Mouse (Mus musculus) liver, embryonic 16.5 days (tissue): Measurements from ENCODE around the gene Oxct2a. TPM values are rescaled to one million over a fixed set of nuclear protein-coding genes. Genes with fewer than 3 reads are reported as not detected.
A peak's percentile ranks its signal among the peaks of the same experiment; 100 is the strongest.

Experiments
- ATAC-seq: fragments of 200-750 bp; cut with Nextera tagmentation; 2 replicates; pipeline ENCODE4 v1.8.0; 2017; ENCODE audit warnings: low read depth, mild to moderate bottlenecking, moderate number of reproducible peaks, moderate library complexity
- H3K27ac ChIP-seq: fragments of 300-500 bp; sonication (generic); 2 replicates; pipeline ENCODE4 v1.5.1; 2014; ENCODE audit warnings: mild to moderate bottlenecking, low read length
- H3K27me3 ChIP-seq: fragments of 300-500 bp; sonication (generic); 2 replicates; pipeline ENCODE4 v1.6.1; 2014; ENCODE audit warnings: low read depth, low read length, mixed read lengths; ENCODE audit not compliant: control insufficient read depth, insufficient read depth
- H3K36me3 ChIP-seq: fragments of 300-500 bp; sonication (generic); 2 replicates; pipeline ENCODE4 v1.6.1; 2014; ENCODE audit warnings: mild to moderate bottlenecking; ENCODE audit not compliant: control insufficient read depth, insufficient read depth
- H3K4me1 ChIP-seq: fragments of 300-500 bp; sonication (generic); 2 replicates; pipeline ENCODE4 v1.6.1; 2014; ENCODE audit warnings: low read depth, low read length, mixed read lengths; ENCODE audit not compliant: control insufficient read depth
- H3K4me2 ChIP-seq: fragments of 300-500 bp; sonication (generic); 2 replicates; pipeline ENCODE4 v1.6.1; 2014; ENCODE audit warnings: low read depth, low read length, mixed read lengths
- H3K4me3 ChIP-seq: fragments of 300-500 bp; sonication (generic); 2 replicates; pipeline ENCODE4 v1.5.1; 2014; ENCODE audit warnings: low read depth, mild to moderate bottlenecking, low read length
- H3K9ac ChIP-seq: fragments of 300-500 bp; sonication (generic); 2 replicates; pipeline ENCODE4 v1.6.1; 2014; ENCODE audit warnings: low read depth, low read length
- H3K9me3 ChIP-seq: fragments of 300-500 bp; sonication (generic); replicated peaks from 2 replicates; pipeline ENCODE4 v1.6.1; 2016; ENCODE audit warnings: low read length; ENCODE audit not compliant: control insufficient read depth
- WGBS: fragments of 180-500 bp; shearing (Covaris S2); extraction: QIAGEN DNeasy Blood & Tissue Kit; methylation state at CpG from one replicate; pipeline ENCODE4 v1.1.7; 2014; ENCODE audit not compliant: insufficient replicate concordance; 5-methylcytosine and 5-hydroxymethylcytosine counted together
- polyA plus RNA-seq: library from polyadenylated mRNA; unstranded; fragments of >200 nt; fragmentation: Nextera tagmentation; extraction: Ambion mirVana; gene quantifications from 2 replicates; pipeline ENCODE4 v1.2.1, GENCODE M21; 2015

Gene Oxct2a
- not detected in 2 replicates for polyA plus RNA-seq

GRCm38 (mm10) chr4:123323534-123323933 lies at the start of gene Oxct2a:
Gene Oxct2a (minus strand): TSS chr4:123323634.
- 20% methylated on average over 13 of the region's 13 CpGs for WGBS
- Histone ChIP-seq H3K36me3 (no peaks in the 10 kb centered on the region), H3K9me3 (no peaks in the 10 kb centered on the region), H3K9ac (no peak within 1 kb of the TSS), H3K4me3 (no peak within 1 kb of the TSS), H3K4me2 (no peak within 1 kb of the TSS), H3K27ac (no peak within 1 kb of the TSS), H3K27me3 (peaks cover 6% of the 10 kb centered on the region), H3K4me1 (no peaks in the 10 kb centered on the region)
- ATAC-seq = no peak

GRCm38 (mm10) chr4:123363555-123363954 lies 40.1 kb upstream of the Oxct2a start:
- H3K4me1 ChIP-seq = no peaks in the 10 kb centered on the region
- no peaks in the 10 kb centered on the region for H3K9me3 ChIP-seq
- ATAC-seq = no peak
- no peak overlapping the region for H3K27ac ChIP-seq
- no peak overlapping the region for H3K4me3 ChIP-seq
- H3K4me2 ChIP-seq = no peak overlapping the region
- peaks cover 18% of the 10 kb centered on the region; the same call in 1 of the 2 replicates for H3K36me3 ChIP-seq
- no peaks in the 10 kb centered on the region for H3K27me3 ChIP-seq
- H3K9ac ChIP-seq = no peak overlapping the region
- WGBS = 86% methylated on average over 4 of the region's 4 CpGs

GRCm38 (mm10) chr4:123360771-123361170 lies 37.3 kb upstream of the Oxct2a start:
- no peaks in the 10 kb centered on the region for H3K9me3 ChIP-seq
- no peak for ATAC-seq
- H3K4me2 ChIP-seq = no peak overlapping the region
- H3K27me3 ChIP-seq = no peaks in the 10 kb centered on the region
- WGBS = 83% methylated on average over 12 of the region's 12 CpGs
- H3K27ac ChIP-seq = no peak overlapping the region
- no peak overlapping the region for H3K9ac ChIP-seq
- H3K4me3 ChIP-seq = no peak overlapping the region
- H3K4me1 ChIP-seq = no peaks in the 10 kb centered on the region
- H3K36me3 ChIP-seq = peaks cover 9% of the 10 kb centered on the region

- Histone ChIP-seq H3K9me3 (no peaks in the 10 kb centered on the region), H3K4me3 (no peak overlapping the region), H3K27ac (no peak overlapping the region), H3K36me3 (peaks cover 6% of the 10 kb centered on the region), H3K4me2 (no peak overlapping the region), H3K27me3 (no peaks in the 10 kb centered on the region), H3K4me1 (no peaks in the 10 kb centered on the region), H3K9ac (no peak overlapping the region)
- no peak for ATAC-seq
- WGBS = 80% methylated on average over 7 of the region's 7 CpGs
Observed at GRCm38 (mm10) chr4:123358613-123359012, 35.2 kb upstream of the Oxct2a start.

GRCm38 (mm10) chr4:123355941-123356340 lies 32.5 kb upstream of the Oxct2a start:
- no peak for ATAC-seq
- WGBS = 86% methylated on average over 8 of the region's 8 CpGs
- no peaks in the 10 kb centered on the region for H3K9me3 ChIP-seq
- H3K9ac ChIP-seq = no peak overlapping the region
- H3K27me3 ChIP-seq = no peaks in the 10 kb centered on the region
- H3K4me3 ChIP-seq = no peak overlapping the region
- no peak overlapping the region for H3K27ac ChIP-seq
- no peak overlapping the region for H3K4me2 ChIP-seq
- H3K36me3 ChIP-seq = peaks cover 12% of the 10 kb centered on the region
- no peaks in the 10 kb centered on the region for H3K4me1 ChIP-seq

- 75% methylated on average over 10 of the region's 10 CpGs for WGBS
- no peak overlapping the region for H3K4me2 ChIP-seq
- H3K4me3 ChIP-seq = no peak overlapping the region
- no peaks in the 10 kb centered on the region for H3K27me3 ChIP-seq
- no peak overlapping the region for H3K9ac ChIP-seq
- no peak for ATAC-seq
- no peaks in the 10 kb centered on the region for H3K4me1 ChIP-seq
- H3K9me3 ChIP-seq = no peaks in the 10 kb centered on the region
- H3K36me3 ChIP-seq = peaks cover 17% of the 10 kb centered on the region
- H3K27ac ChIP-seq = no peak overlapping the region
Observed at GRCm38 (mm10) chr4:123353271-123353877, 29.9 kb upstream of the Oxct2a start.

- WGBS = 6% methylated on average over 6 of the region's 6 CpGs
- H3K27me3 ChIP-seq = peaks cover 39% of the 10 kb centered on the region
- no peaks in the 10 kb centered on the region for H3K36me3 ChIP-seq
- ATAC-seq = 0 out of 2 replicates have a peak, but pooled peaks have one; percentile 5
- H3K9ac ChIP-seq = peak overlapping the region; percentile 33; the same call in 1 of the 2 replicates
- H3K4me2 ChIP-seq = peak overlapping the region; percentile 77
- H3K4me3 ChIP-seq = peak overlapping the region; percentile 62
- peaks cover 14% of the 10 kb centered on the region for H3K4me1 ChIP-seq
- H3K27ac ChIP-seq = no peak overlapping the region
- no peaks in the 10 kb centered on the region for H3K9me3 ChIP-seq
Observed at GRCm38 (mm10) chr4:123343471-123343789, 20.0 kb upstream of the Oxct2a start.

GRCm38 (mm10) chr4:123342642-123343470 lies 19.4 kb upstream of the Oxct2a start, which contains the start of gene Bmp8a:
Gene Bmp8a (minus strand): TSS chr4:123343252.
- no peaks in the 10 kb centered on the region for H3K36me3 ChIP-seq
- no peaks in the 10 kb centered on the region for H3K9me3 ChIP-seq
- peaks cover 39% of the 10 kb centered on the region for H3K27me3 ChIP-seq
- H3K4me2 ChIP-seq = peak within 1 kb of the TSS; percentile 77
- no peak within 1 kb of the TSS for H3K27ac ChIP-seq
- ATAC-seq = peak; percentile 77
- WGBS = under 1% methylated on average over 65 of the region's 65 CpGs
- peak within 1 kb of the TSS; percentile 33; the same call in 1 of the 2 replicates for H3K9ac ChIP-seq
- H3K4me1 ChIP-seq = peaks cover 14% of the 10 kb centered on the region
- H3K4me3 ChIP-seq = peak within 1 kb of the TSS; percentile 62

GRCm38 (mm10) chr4:123342091-123342641 lies 18.7 kb upstream of the Oxct2a start:
- Histone ChIP-seq H3K9me3 (no peaks in the 10 kb centered on the region), H3K27me3 (peaks cover 39% of the 10 kb centered on the region), H3K4me3 (peak overlapping the region; percentile 62), H3K4me2 (peak overlapping the region; percentile 77), H3K36me3 (no peaks in the 10 kb centered on the region), H3K27ac (no peak overlapping the region), H3K9ac (no peak overlapping the region; the same call in 1 of the 2 replicates), H3K4me1 (peaks cover 14% of the 10 kb centered on the region)
- peak; percentile 12; the same call in 1 of the 2 replicates for ATAC-seq
- WGBS = 3% methylated on average over 43 of the region's 43 CpGs
